In the genomic region with DNA sequence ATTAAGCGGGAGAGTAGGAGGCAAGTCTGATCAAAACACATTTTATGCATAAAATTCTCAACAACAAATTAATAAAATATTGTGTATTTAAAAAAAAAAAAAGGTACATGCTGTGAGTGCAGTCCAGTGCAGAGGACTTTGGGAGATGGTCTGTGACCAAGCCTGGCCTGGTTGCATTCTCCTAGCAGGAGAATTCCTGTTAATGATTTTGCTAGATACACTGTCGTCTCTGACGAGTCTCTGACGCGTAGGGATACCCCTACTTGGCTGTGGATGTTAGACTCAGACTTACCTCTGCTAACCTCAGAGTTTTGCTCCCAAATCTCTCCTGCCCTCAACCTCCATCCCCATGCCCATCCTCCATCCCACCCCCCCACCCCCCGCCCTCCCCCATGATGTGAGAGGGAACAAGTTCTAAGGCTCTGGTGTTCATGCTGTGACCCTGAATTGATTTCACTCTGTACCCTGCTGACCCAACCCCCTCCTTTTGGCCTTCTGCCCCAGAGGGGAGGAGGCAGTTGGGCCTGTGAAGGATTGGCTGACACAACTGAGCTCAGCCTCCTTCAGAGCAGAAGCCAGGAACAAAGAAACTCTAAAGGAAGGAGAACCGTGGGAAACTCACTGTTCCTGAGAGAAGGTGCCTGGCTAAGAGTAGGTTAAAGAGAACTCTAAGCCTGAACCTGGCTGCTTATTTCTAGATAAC, we compare ENCODE assay signal across 8 mouse cellular contexts. TPM values are rescaled to one million over a fixed set of nuclear protein-coding genes. Genes with fewer than 3 reads are reported as not detected.
DNase-seq lines count a peak whose midpoint lies in the region; ATAC-seq and TF ChIP-seq lines count a peak whose summit lies in the region.

TSS of gene Cyp4f15 (plus strand) at position 580 of the 703 bp plus-strand sequence.

- no peak for TF ChIP-seq POLR2A in brain, embryonic 14.5 days (IDR thresholded peaks at IDR 0.05; ENCODE audit: borderline replicate concordance, extremely low read depth, insufficient read depth, insufficient read length, poor library complexity, severe bottlenecking)

- peak; percentile 88 for DNase-seq in heart, adult 11 months
- peak; percentile 69 for DNase-seq in brain, embryonic 14.5 days (ENCODE audit: low read depth)
- peak; percentile 71 for DNase-seq in hindbrain, embryonic 10.5 days (ENCODE audit: low spot score)
- DNase-seq in left cerebral cortex, adult 18-20 months (ENCODE audit: low spot score in 2 of 2), result peak; percentile 22 to 40
- peak; percentile 23 for DNase-seq in neural tube, embryonic 11.5 days (ENCODE audit: low spot score)
- DNase-seq in gastrocnemius, postnatal 25 days, result no peak

- no peak for ATAC-seq in heart, embryonic 12.5 days (ENCODE audit: insufficient number of reproducible peaks, low FRiP score)
- no peak for ATAC-seq in neural tube, embryonic 11.5 days (ENCODE audit: insufficient read depth, low FRiP score, low TSS enrichment)
- no peak for ATAC-seq in activated CD4-positive, CD25-positive, alpha-beta regulatory T cell, adult 4 months

- no peaks in the 10 kb centered on the region for H3K9me3 ChIP-seq in heart, embryonic 12.5 days (replicated peaks)
- no peaks in the 10 kb centered on the region for H3K9me3 ChIP-seq in hindbrain, embryonic 10.5 days
- H3K9me3 ChIP-seq in neural tube, embryonic 11.5 days (ENCODE audit: control insufficient read depth, low read length), result no peaks in the 10 kb centered on the region

- H3K9ac ChIP-seq in heart, embryonic 12.5 days, result no peak within 1 kb of the TSS
- H3K9ac ChIP-seq in neural tube, embryonic 11.5 days (ENCODE audit: low read length), result no peak within 1 kb of the TSS

- no peak within 1 kb of the TSS for H3K4me3 ChIP-seq in heart, embryonic 12.5 days
- peak within 1 kb of the TSS; percentile 6; the same call in 1 of the 2 replicates for H3K4me3 ChIP-seq in hindbrain, embryonic 10.5 days
- no peak within 1 kb of the TSS for H3K4me3 ChIP-seq in neural tube, embryonic 11.5 days (ENCODE audit: low read depth, low read length)

- no peaks in the 10 kb centered on the region for H3K36me3 ChIP-seq in heart, embryonic 12.5 days
- no peaks in the 10 kb centered on the region for H3K36me3 ChIP-seq in hindbrain, embryonic 10.5 days
- no peaks in the 10 kb centered on the region for H3K36me3 ChIP-seq in neural tube, embryonic 11.5 days (ENCODE audit: control insufficient read depth, insufficient read depth, low read length)

- peaks cover 4% of the 10 kb centered on the region; the same call in 1 of the 2 replicates for H3K4me1 ChIP-seq in heart, embryonic 12.5 days (replicated peaks)
- H3K4me1 ChIP-seq in hindbrain, embryonic 10.5 days (replicated peaks), result peaks cover 25% of the 10 kb centered on the region
- peaks cover 3% of the 10 kb centered on the region for H3K4me1 ChIP-seq in neural tube, embryonic 11.5 days (ENCODE audit: control insufficient read depth, insufficient read depth, low read length)

- no peak within 1 kb of the TSS for H3K27ac ChIP-seq in heart, embryonic 12.5 days (ENCODE audit: poor library complexity, severe bottlenecking)
- peak within 1 kb of the TSS; percentile 86 for H3K27ac ChIP-seq in hindbrain, embryonic 10.5 days
- H3K27ac ChIP-seq in neural tube, embryonic 11.5 days (ENCODE audit: low read depth, low read length), result no peak within 1 kb of the TSS

- no peak for TF ChIP-seq CTCF in brain, embryonic 14.5 days (IDR thresholded peaks at IDR 0.05; ENCODE audit: borderline replicate concordance, extremely low read depth, insufficient read depth, insufficient read length)

- H3K4me2 ChIP-seq in heart, embryonic 12.5 days, result no peak within 1 kb of the TSS
- no peak within 1 kb of the TSS for H3K4me2 ChIP-seq in neural tube, embryonic 11.5 days (ENCODE audit: low read depth)

- 27% methylated on average over 7 of the region's 7 CpGs for WGBS in heart, embryonic 12.5 days
- 20% methylated on average over 7 of the region's 7 CpGs for WGBS in hindbrain, embryonic 10.5 days
- 20% methylated on average over 7 of the region's 7 CpGs for WGBS in neural tube, embryonic 11.5 days

- H3K27me3 ChIP-seq in heart, embryonic 12.5 days (replicated peaks), result no peaks in the 10 kb centered on the region
- no peaks in the 10 kb centered on the region for H3K27me3 ChIP-seq in hindbrain, embryonic 10.5 days (ENCODE audit: insufficient read depth, poor library complexity, severe bottlenecking)
- H3K27me3 ChIP-seq in neural tube, embryonic 11.5 days (ENCODE audit: control insufficient read depth, insufficient read depth, low read length), result no peaks in the 10 kb centered on the region

RNA-seq across cellular contexts. Expression of gene Cyp4f15, which starts in this region (rescaled TPM):
- 0.23 and 0.38 TPM in 2 replicates for polyA plus RNA-seq in heart, embryonic 12.5 days (2016; fragmentation: Nextera tagmentation; extraction: Ambion mirVana)
- 2.4 and 3.1 TPM in 2 replicates for polyA plus RNA-seq in brain, embryonic 14.5 days (2012; rRNA removed)
- 2.3 and 3.8 TPM in 2 replicates for polyA plus RNA-seq in hindbrain, embryonic 10.5 days (2016; fragmentation: Nextera tagmentation; extraction: Ambion mirVana)
- 10 to 100 TPM; 16.4 to 21.2 TPM for total RNA-seq in left cerebral cortex, adult 18-20 months (2021)
- 0.77 TPM in 1 of 2 replicates, not detected in the other for polyA plus RNA-seq in neural tube, embryonic 11.5 days (2014; fragmentation: Nextera tagmentation; extraction: Ambion mirVana)
- polyA plus RNA-seq in activated CD4-positive, CD25-positive, alpha-beta regulatory T cell, adult 4 months (2017; shearing (Covaris generic)), result not detected
- not detected for total RNA-seq in gastrocnemius, postnatal 25 days (2021)

Comparison
In these comparisons a context has a peak if more than half of its experiments do, and no peak if none do; other contexts are left out.
1. RNA of gene Cyp4f15 (total RNA-seq): 16.4 to 21.2 TPM in left cerebral cortex, adult 18-20 months; not detected in gastrocnemius, postnatal 25 days; every median in the first group is over 10 times any median in the second.
2. Peak in DNase-seq in neural tube, embryonic 11.5 days; RNA of the gene not detected or under 1 TPM.